In the genomic region with DNA sequence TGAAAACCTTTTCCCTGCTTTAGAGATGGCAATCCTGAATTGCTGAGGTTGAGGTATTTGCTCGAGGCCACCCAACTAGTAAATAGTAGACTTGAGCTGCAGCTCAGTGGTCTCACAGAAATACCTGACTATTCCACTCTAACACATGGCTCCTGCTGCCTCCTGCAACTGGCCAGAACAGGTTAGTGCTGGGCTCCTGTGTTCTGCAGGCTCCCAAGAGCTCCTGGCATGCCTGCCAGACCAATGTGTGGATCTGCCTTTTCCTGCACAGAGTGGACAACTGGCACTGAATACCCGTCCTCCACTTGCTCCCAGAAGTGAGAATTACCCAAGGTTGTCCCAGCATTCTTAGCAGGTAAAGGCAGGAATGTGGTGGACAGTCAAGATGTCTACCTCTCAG, we compare ENCODE assay signal across 20 mouse cellular contexts.
"Had no signal": no experiment of that assay in that cellular context is flagged by ENCODE, and none has a peak within 500 bp of the region (broad histone marks: within the 10 kb centered on the region; RNA-seq: fewer than 3 reads in every experiment).

No protein-coding gene starts in this region.

- H3K4me2 ChIP-seq: intestine, embryonic 15.5 days; limb, embryonic 12.5 days; limb, embryonic 15.5 days; liver, embryonic 11.5 days; lung, embryonic 14.5 days; midbrain, embryonic 12.5 days; midbrain, embryonic 15.5 days; neural tube, embryonic 12.5 days; neural tube, embryonic 15.5 days had no signal

- H3K9me3 ChIP-seq: intestine, embryonic 15.5 days; limb, embryonic 12.5 days; limb, embryonic 15.5 days; midbrain, embryonic 12.5 days; midbrain, embryonic 15.5 days; neural tube, embryonic 12.5 days; neural tube, embryonic 15.5 days had no signal

- ATAC-seq: intestine, embryonic 15.5 days; liver, postnatal 0 days; lung, postnatal 0 days; midbrain, embryonic 15.5 days had no signal

- DNase-seq: left cerebral cortex, postnatal 4 days; liver, postnatal 0 days; lung, embryonic 14.5 days; right cerebral cortex, adult 18-20 months; right cerebral cortex, postnatal 14 days; right cerebral cortex, postnatal 4 days; thymus, adult 2 months; thymus, postnatal 14 days had no signal

- H3K4me3 ChIP-seq: intestine, embryonic 15.5 days; limb, embryonic 12.5 days; limb, embryonic 15.5 days; midbrain, embryonic 12.5 days; midbrain, embryonic 15.5 days; neural tube, embryonic 12.5 days; neural tube, embryonic 15.5 days had no signal

- H3K27me3 ChIP-seq: intestine, embryonic 15.5 days; limb, embryonic 15.5 days; midbrain, embryonic 12.5 days; midbrain, embryonic 15.5 days; neural tube, embryonic 12.5 days had no signal

- H3K4me1 ChIP-seq: intestine, embryonic 15.5 days; limb, embryonic 15.5 days; midbrain, embryonic 15.5 days; neural tube, embryonic 12.5 days; neural tube, embryonic 15.5 days had no signal

- H3K9ac ChIP-seq: intestine, embryonic 15.5 days; limb, embryonic 12.5 days; limb, embryonic 15.5 days; liver, embryonic 14.5 days; liver, postnatal 0 days; lung, embryonic 14.5 days; midbrain, embryonic 12.5 days; midbrain, embryonic 15.5 days; neural tube, embryonic 12.5 days; neural tube, embryonic 15.5 days had no signal

- H3K27ac ChIP-seq: intestine, embryonic 15.5 days; limb, embryonic 12.5 days; limb, embryonic 15.5 days; liver, embryonic 14.5 days; macrophage; midbrain, embryonic 12.5 days; midbrain, embryonic 15.5 days; neural tube, embryonic 12.5 days; neural tube, embryonic 15.5 days; stomach, postnatal 0 days had no signal

- H3K36me3 ChIP-seq: intestine, embryonic 15.5 days; limb, embryonic 12.5 days; limb, embryonic 15.5 days; midbrain, embryonic 12.5 days; midbrain, embryonic 15.5 days; neural tube, embryonic 12.5 days; neural tube, embryonic 15.5 days had no signal
